Mouse (Mus musculus): ENCODE measurements around the gene Ear10. TPM values are rescaled to one million over a fixed set of nuclear protein-coding genes. Genes with fewer than 3 reads are reported as not detected.
"Not testable (repeated sequence)": the region's sequence is repeated elsewhere in the genome, so short reads cannot be mapped to it uniquely, and the experiment has no call there.

Ear10 gene
- total RNA-seq (2014; fragmentation: Nextera tagmentation) (not detected in 2 replicates), total RNA-seq (2017) (not detected in 2 replicates)

DNA sequence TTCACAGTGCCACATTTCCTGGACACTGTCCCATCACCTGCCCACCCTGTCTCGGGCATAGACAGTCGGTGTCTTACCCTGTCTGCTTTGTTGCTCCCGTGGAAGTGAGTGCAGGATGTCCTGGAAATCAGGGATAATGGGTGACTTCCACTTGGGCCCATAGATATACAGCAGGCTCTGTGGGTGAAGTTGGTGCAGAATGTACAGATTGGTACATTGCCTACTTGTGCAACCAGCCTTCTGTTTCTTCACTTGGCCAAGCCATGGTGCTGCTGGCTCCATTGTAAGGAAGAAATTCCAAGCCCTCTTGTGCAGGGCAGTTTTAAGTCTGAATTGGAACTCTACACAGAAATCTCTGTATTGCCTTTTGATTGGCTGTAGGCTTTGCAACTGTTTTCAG, at the start of gene Ear10:
Ear10 (minus strand) TSS at position 101 of the 400 bp plus-strand sequence.
- not testable (repeated sequence) for ATAC-seq (replicated peaks; ENCODE audit: low FRiP score, low TSS enrichment, poor library complexity, severe bottlenecking)

DNA sequence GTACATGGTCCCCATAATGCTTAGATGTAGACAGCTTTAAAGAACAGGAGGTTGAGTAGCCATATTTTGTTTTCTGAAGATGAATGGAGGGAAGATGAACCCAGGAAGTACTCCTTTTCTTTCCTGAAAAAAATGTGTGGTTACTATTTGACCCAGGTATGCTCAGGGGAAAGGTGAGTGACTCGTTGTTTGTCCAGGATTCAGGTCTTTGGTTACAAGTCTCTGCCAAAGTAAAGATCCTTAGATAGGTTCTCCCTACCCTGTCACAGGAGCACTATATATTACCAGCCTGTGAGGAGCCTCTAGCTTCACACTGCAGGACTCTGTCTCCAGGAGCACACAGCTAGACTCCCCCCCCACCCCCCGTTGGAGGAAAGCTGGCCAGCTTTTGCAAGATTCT, 33.4 kb upstream of the Ear10 start, which contains the start of gene Ang5:
Ang5 (plus strand) TSS at position 301 of the 400 bp plus-strand sequence.
- not testable (repeated sequence) for ATAC-seq (replicated peaks; ENCODE audit: low FRiP score, low TSS enrichment, poor library complexity, severe bottlenecking)

DNA sequence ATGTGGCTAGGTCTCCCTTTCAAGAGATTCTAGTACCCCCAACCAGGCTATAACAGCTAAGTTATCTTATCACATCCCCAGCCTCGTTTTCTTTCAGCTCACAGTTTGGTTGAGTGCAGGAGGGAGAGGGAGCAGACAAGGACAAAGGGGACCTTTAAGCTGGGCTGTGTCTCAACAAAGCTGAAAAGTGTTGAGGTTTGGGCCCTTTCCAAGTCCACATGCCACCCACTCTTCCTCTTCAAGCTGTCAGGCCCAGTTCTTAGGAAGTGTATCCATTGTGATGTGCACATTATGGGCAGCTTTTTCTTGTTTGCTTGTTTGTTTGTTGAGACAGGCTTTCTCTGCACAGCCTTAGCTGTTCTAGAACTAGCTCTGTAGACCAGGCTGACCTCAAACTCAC, 31.7 kb upstream of the Ear10 start:
- ATAC-seq (replicated peaks; ENCODE audit: low FRiP score, low TSS enrichment, poor library complexity, severe bottlenecking) = not testable (repeated sequence)

DNA sequence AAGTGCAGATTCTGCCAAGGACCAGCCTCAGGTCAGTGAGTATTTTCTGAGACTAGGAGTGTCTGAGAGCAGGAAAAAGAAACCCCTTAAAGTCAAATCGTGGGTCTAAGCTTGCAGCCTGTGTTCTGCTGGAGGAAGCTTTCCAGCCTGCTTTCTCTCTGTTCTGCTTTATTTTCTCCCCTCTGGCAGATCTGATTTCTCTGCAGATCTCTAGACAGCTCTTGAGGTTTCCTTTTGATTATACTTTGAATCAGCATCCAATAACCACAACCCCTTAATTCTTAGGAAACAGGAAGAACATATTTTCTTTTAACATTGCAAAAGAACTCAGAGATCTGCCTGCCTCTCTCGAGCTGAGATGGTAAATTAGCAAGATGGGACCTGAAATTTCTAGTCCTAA, 30.0 kb upstream of the Ear10 start:
- not testable (repeated sequence) for ATAC-seq (replicated peaks; ENCODE audit: low FRiP score, low TSS enrichment, poor library complexity, severe bottlenecking)

DNA sequence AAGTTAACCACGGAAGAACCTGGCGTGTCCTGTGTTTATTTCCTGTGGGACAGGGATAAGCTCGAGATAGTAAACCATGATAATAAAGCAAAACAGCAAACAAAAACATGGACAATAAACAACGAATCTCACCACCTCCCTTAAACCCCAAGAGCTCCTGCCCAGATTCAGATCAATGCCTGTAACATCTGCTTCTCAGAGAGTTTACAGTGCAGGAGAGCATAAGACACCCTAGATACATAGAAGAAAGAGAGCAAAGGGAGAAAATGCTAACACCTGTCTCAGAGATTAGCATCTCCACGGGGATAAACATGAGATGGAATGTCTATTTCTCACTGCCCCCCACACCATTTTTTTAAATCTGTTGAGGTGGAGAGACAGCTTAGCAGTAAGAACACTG, 10.0 kb upstream of the Ear10 start:
- not testable (repeated sequence) for ATAC-seq (replicated peaks; ENCODE audit: low FRiP score, low TSS enrichment, poor library complexity, severe bottlenecking)

DNA sequence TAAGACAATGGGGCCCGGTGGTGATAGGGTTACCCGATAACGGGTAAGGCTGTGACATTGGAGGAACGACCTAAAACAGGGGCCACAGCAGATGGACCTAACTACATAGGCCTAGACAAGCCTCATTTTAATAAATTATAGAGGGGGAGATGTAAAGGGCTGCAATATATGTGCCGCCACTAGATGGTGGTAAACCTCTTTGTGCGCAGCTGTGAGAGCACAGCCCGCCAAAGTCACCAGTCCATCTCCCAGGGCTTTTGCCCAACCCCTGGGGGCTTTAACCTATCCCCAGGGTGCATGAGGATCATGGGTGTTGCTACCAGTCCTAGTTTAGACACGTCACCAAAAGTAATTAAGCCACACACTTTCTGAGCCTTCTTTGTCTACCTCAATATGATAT, 9.6 kb upstream of the Ear10 start:
- peak; percentile 65; the same call in 1 of the 2 replicates for ATAC-seq (replicated peaks; ENCODE audit: low FRiP score, low TSS enrichment, poor library complexity, severe bottlenecking)

DNA sequence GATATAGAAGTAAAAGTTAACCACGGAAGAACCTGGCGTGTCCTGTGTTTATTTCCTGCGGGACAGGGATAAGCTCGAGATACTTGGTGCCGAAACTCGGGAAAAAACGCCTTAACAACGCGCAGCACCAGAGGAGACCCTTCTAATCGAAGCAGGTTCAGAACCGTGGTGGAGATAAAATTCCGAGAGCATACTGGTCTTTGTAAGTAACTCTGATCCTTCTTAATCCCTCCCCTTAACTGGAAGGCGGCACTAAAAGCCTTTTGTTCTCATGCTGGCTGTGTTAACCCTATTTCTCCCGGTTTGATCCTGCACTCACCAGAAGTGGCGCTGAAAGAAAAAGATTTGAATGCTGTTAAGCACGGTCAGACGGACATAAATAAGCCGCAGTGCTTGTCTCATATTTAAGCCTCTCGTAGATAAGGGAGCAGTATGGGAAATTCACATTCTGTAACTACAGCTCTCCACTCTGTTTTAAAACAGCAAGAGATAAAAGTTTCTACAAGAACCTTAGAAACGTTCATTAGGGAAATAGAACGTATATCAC, 2.1 kb upstream of the Ear10 start:
- ATAC-seq (replicated peaks; ENCODE audit: low FRiP score, low TSS enrichment, poor library complexity, severe bottlenecking) = peak; percentile 75

DNA sequence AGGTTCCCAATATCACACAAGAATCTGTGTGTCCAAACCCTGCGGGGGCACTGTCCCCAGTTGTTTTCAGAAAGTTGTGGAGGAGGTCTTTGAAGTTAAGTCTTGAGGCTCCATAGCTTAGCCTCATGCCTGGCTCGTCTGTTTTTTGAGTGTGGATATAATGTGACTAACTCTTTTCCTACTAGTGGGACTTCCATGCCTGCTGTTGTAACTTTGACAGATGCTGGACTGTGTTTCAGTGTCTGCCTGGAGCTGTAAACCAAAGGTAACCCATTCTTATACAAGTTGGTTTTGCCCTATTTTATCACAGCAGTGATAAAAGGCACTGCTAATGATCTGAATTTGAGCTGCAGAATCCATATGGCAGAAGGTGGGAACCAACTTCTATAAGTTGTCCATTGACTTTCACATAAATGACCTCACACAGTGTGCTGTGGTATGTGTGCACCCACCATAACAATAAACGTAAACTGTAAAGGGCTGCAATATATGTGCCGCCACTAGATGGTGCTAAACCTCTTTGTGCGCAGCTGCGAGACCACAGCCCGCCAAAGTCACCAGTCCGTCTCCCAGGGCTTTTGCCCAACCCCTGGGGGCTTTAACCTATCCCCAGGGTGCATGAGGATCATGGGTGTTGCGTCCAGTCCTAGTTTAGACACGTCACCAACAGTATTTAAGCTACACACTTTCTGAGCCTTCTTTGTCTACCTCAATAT, 1.5 kb upstream of the Ear10 start, which contains the start of gene Gm8113:
Gm8113 (plus strand) TSS at position 703 of the 716 bp plus-strand sequence.
- ATAC-seq (replicated peaks; ENCODE audit: low FRiP score, low TSS enrichment, poor library complexity, severe bottlenecking) = peak; percentile 94

DNA sequence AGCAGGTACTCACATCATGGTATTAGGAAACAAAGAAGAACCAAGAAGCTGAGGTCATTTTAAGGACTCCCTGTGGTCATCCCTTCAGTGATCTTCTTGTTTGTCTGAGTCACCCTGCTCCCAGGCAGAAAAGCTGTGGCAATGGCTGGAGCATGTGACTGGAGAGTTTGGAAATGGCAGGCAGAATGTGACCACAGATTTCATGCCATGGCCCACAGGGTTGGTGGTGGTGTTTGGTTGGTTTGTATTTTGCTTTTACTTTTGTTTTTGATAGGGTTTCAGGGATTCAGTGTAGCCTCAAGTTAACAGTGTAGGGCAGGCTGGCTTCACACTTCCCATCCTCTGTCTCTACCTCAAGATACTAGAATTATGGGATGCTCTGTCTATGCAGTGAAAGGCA, 5.1 kb downstream of the Ear10 start:
- ATAC-seq (replicated peaks; ENCODE audit: low FRiP score, low TSS enrichment, poor library complexity, severe bottlenecking) = not testable (repeated sequence)

DNA sequence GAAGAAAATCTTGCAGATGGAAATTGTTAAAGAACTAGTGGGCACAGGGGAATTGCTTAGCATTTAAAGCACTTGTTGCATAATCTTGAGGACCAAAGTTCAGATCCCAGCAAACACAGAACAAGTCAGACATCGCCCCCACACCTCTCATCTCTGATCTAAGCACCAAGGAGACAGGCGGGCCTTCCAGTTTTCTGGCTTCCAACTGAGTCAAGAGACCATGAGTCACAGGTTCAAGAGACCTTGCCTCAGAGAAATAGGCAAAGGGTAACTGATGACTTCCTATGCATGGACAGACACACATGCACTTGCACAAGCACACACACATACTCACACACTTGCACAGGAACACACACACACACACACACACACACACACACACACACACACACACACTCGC, 24.8 kb downstream of the Ear10 start:
- ATAC-seq (replicated peaks; ENCODE audit: low FRiP score, low TSS enrichment, poor library complexity, severe bottlenecking) = not testable (repeated sequence)

DNA sequence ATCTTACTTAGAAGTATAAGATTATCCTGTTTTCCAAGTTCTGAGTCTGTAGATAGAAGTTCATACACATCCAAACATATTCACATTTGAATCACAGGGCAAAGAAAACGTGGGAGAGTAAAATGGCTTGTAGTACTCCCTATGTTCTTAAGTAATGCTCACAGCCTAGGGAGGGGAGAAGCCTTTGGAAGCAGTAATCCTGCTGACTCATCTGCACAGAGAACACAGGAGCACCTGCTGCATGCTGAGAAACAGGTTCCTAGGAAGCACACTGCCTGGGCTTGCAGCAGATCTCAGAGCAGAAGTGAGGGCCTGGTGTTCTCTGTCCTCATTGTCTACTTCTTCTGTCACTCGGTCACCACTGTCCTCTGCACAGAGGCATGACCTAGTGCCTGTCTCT, 28.0 kb downstream of the Ear10 start:
- ATAC-seq (replicated peaks; ENCODE audit: low FRiP score, low TSS enrichment, poor library complexity, severe bottlenecking) = not testable (repeated sequence)

DNA sequence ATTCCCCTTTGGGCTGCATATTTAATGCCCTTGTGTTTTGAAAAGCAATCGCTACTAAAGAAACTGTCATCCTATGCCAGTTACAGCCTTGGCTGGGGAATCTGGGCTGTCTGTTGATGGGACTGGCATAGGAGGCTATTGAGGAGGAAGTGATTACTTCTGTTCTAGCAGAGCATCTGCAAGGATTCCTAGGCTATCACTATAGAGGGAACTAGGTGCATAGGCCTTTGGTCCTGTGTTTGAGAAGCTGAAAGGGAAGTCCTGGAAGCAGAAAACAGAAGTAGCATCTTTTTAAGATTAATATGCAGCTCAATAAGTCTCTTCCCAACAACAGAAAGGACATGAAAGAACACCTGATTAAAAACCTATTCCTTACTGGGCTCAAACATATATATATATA, 32.1 kb downstream of the Ear10 start:
- not testable (repeated sequence) for ATAC-seq (replicated peaks; ENCODE audit: low FRiP score, low TSS enrichment, poor library complexity, severe bottlenecking)

DNA sequence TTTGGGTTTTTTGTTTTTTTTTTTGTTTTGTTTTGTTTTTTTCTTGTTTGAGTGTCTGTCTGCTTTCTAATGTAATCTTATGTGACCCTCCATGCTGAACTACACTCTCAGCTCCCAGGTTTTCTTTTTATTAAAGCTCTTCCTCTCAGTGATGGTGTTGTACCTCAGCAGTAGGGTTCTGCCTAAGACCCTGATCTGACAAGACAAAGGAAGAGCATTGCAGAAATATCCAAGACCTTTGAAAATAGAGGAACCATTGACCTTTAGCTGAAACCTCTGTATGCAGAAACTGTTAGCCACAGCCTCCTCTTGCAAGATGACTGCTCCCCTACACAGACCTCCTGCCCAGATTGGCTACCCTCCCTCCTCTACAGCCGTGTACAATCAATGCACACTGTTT, 37.1 kb downstream of the Ear10 start:
- ATAC-seq (replicated peaks; ENCODE audit: low FRiP score, low TSS enrichment, poor library complexity, severe bottlenecking) = not testable (repeated sequence)

DNA sequence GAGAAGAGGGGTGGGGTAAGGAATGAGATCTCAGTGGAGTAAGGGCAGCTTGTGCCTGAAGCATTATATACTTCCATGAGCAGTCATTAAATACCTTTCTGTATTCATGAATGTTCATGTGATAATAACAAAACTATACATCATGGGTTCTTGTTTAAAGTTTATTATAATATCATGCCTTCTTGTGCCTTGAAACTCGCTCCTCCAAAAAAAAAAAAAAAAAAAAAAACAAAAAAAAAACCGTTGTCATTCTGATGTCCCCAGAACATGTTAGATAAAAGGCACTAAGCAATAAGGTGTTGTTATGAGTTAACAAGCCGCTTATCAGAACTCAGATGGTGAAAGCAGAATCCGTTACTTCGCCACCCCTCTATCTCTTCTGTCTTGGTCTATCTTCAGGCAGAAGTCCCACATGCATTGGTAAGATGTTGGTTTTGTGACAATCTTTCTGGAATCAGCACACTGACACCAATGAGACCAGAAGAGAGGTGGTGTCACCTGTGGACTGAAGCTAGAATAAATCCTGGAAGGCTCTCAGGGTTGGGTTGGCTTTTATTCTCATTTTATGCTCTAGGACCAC, 43.3 kb downstream of the Ear10 start:
- peak; percentile 75 for ATAC-seq (replicated peaks; ENCODE audit: low FRiP score, low TSS enrichment, poor library complexity, severe bottlenecking)

DNA sequence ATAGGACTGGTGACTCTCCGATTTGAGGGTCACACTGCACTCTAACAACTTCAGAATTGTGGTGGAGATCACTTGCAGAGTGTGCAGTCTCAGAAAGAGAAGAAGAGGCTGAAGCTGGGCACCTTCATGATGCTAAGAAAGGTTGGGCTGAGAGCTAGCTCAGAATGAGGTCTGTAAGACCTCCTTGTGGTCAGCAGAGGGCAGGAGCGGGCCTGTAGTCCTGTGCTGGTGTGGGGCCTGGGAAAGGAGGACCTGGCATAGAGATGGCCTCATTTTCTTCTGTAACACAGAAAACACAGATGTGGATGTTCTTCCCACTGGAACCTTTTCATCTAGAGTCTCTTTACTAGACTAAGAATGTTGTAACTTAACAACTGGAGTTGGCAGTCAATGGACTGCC, 45.6 kb downstream of the Ear10 start:
- peak; percentile 75; the same call in 1 of the 2 replicates for ATAC-seq (replicated peaks; ENCODE audit: low FRiP score, low TSS enrichment, poor library complexity, severe bottlenecking)

DNA sequence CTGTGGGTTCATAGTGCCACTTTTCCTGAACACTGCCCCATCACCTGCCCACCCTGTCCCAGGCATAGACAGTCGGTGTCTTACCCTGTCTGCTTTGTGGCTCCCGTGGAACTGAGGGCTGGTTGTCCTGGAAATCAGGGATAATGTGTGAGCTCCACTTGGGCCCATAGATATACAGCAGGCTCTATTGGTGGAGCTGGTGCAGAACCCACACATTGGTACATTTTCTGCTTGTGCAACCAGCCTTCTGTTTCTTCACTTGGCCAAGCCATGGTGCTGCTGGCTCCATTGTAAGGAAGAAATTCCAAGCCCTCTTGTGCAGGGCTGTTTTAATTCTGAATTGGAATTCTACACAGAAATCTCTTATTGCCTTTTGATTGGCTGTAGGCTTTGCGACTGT, 47.9 kb downstream of the Ear10 start, which contains the start of gene Ear1:
Ear1 (minus strand) TSS at position 101 of the 400 bp plus-strand sequence.
- ATAC-seq (replicated peaks; ENCODE audit: low FRiP score, low TSS enrichment, poor library complexity, severe bottlenecking) = not testable (repeated sequence)

DNA sequence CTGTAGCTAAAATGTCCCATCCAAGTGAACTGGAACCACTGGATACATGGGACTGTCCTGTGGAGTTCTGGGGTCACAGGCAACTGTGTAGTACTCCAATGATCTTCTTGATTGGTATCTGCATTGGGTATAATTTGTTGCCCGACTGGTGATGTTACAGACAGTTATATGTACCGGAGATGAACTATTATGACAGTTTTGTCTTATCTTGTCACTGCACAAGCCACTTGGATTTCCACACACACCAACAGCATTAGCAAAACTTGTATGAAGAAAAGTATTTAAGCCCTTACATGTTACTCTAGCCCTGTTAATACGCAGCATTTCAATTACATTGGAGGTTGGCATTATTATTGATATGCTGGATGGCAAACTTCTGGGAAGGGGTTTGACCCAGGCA, 48.5 kb downstream of the Ear10 start:
- ATAC-seq (replicated peaks; ENCODE audit: low FRiP score, low TSS enrichment, poor library complexity, severe bottlenecking) = not testable (repeated sequence)

All from megakaryocyte-erythroid progenitor cell, adult 5-6 weeks (primary cell).